Mouse (Mus musculus): ENCODE measurements around the gene Gnat1. TPM values are rescaled to one million over a fixed set of nuclear protein-coding genes. Genes with fewer than 3 reads are reported as not detected.
A peak's percentile ranks its signal among the peaks of the same experiment; 100 is the strongest.

The Gnat1 gene
- polyA plus RNA-seq, 1 experiment from 2014 or later, result 2.6 TPM

GRCm38 (mm10) chr9:107628721-107629410 is 50.6 kb downstream of the Gnat1 start:
- Histone ChIP-seq H3K4me3 (peak overlapping the region; percentile 2; the same call in 1 of the 2 replicates), H3K9ac (peak overlapping the region; percentile 68), H3K27me3 (no peaks in the 10 kb centered on the region), H3K4me2 (replicated peaks) (peak overlapping the region; percentile 99), H3K9me3 (replicated peaks) (no peaks in the 10 kb centered on the region), H3K4me1 (peaks cover 94% of the 10 kb centered on the region), H3K27ac (peak overlapping the region; percentile 97), H3K36me3 (peaks cover 18% of the 10 kb centered on the region; the same call in 1 of the 2 replicates)
- no peak for ATAC-seq (ENCODE audit: low FRiP score)
- WGBS, result 29% methylated on average over 14 of the region's 15 CpGs

- H3K27me3 ChIP-seq, result no peaks in the 10 kb centered on the region
- peaks cover 25% of the 10 kb centered on the region for H3K36me3 ChIP-seq
- peaks cover 82% of the 10 kb centered on the region for H3K4me1 ChIP-seq
- peak overlapping the region; percentile 7; the same call in 1 of the 2 replicates for H3K4me3 ChIP-seq
- H3K27ac ChIP-seq, result peak overlapping the region; percentile 97
- H3K4me2 ChIP-seq (replicated peaks), result peak overlapping the region; percentile 99
- WGBS, result 21% methylated on average over 20 of the region's 20 CpGs
- no peaks in the 10 kb centered on the region for H3K9me3 ChIP-seq (replicated peaks)
- H3K9ac ChIP-seq, result peak overlapping the region; percentile 68
- ATAC-seq (ENCODE audit: low FRiP score), result no peak
Observed at GRCm38 (mm10) chr9:107627387-107628255, 51.9 kb downstream of the Gnat1 start.

GRCm38 (mm10) chr9:107626844-107627277 is 52.7 kb downstream of the Gnat1 start:
- H3K4me2 ChIP-seq (replicated peaks), result peak overlapping the region; percentile 99
- H3K9me3 ChIP-seq (replicated peaks), result no peaks in the 10 kb centered on the region
- peak; percentile 72 for ATAC-seq (ENCODE audit: low FRiP score)
- peaks cover 74% of the 10 kb centered on the region for H3K4me1 ChIP-seq
- H3K4me3 ChIP-seq, result peak overlapping the region; percentile 3; the same call in 1 of the 2 replicates
- peak overlapping the region; percentile 68 for H3K9ac ChIP-seq
- H3K36me3 ChIP-seq, result peaks cover 32% of the 10 kb centered on the region
- H3K27ac ChIP-seq, result peak overlapping the region; percentile 97
- WGBS, result 0% methylated on average over 2 of the region's 2 CpGs
- H3K27me3 ChIP-seq, result no peaks in the 10 kb centered on the region

GRCm38 (mm10) chr9:107626158-107626843 is 53.2 kb downstream of the Gnat1 start:
- Histone ChIP-seq H3K9ac (peak overlapping the region; percentile 68), H3K36me3 (peaks cover 33% of the 10 kb centered on the region), H3K4me1 (peaks cover 69% of the 10 kb centered on the region), H3K4me3 (peak overlapping the region; percentile 3; the same call in 1 of the 2 replicates), H3K4me2 (replicated peaks) (peak overlapping the region; percentile 99), H3K27ac (peak overlapping the region; percentile 97), H3K27me3 (no peaks in the 10 kb centered on the region), H3K9me3 (replicated peaks) (no peaks in the 10 kb centered on the region)
- WGBS, result 31% methylated on average over 14 of the region's 15 CpGs
- ATAC-seq (ENCODE audit: low FRiP score), result peak; percentile 45

- H3K4me3 ChIP-seq, result no peak overlapping the region
- no peak overlapping the region for H3K4me2 ChIP-seq (replicated peaks)
- H3K9ac ChIP-seq, result peak overlapping the region; percentile 68
- H3K27ac ChIP-seq, result peak overlapping the region; percentile 97
- no peak for ATAC-seq (ENCODE audit: low FRiP score)
- no peaks in the 10 kb centered on the region for H3K27me3 ChIP-seq
- peaks cover 61% of the 10 kb centered on the region for H3K4me1 ChIP-seq
- WGBS, result 89% methylated on average over 12 of the region's 12 CpGs
- peaks cover 35% of the 10 kb centered on the region for H3K36me3 ChIP-seq
- H3K9me3 ChIP-seq (replicated peaks), result no peaks in the 10 kb centered on the region
Observed at GRCm38 (mm10) chr9:107625351-107626128, 54.0 kb downstream of the Gnat1 start.

GRCm38 (mm10) chr9:107624951-107625350 is 54.6 kb downstream of the Gnat1 start:
- H3K27me3 ChIP-seq, result no peaks in the 10 kb centered on the region
- no peak overlapping the region for H3K4me2 ChIP-seq (replicated peaks)
- H3K36me3 ChIP-seq, result peaks cover 41% of the 10 kb centered on the region
- ATAC-seq (ENCODE audit: low FRiP score), result no peak
- H3K9me3 ChIP-seq (replicated peaks), result no peaks in the 10 kb centered on the region
- H3K4me3 ChIP-seq, result no peak overlapping the region
- H3K4me1 ChIP-seq, result peaks cover 56% of the 10 kb centered on the region
- peak overlapping the region; percentile 33; the same call in 1 of the 2 replicates for H3K9ac ChIP-seq
- 80% methylated on average over 3 of the region's 3 CpGs for WGBS
- H3K27ac ChIP-seq, result peak overlapping the region; percentile 23

GRCm38 (mm10) chr9:107624539-107624938 is 55.0 kb downstream of the Gnat1 start:
- peaks cover 45% of the 10 kb centered on the region for H3K36me3 ChIP-seq
- H3K27me3 ChIP-seq, result no peaks in the 10 kb centered on the region
- peaks cover 56% of the 10 kb centered on the region for H3K4me1 ChIP-seq
- H3K4me2 ChIP-seq (replicated peaks), result no peak overlapping the region
- 74% methylated on average over 5 of the region's 5 CpGs for WGBS
- H3K9ac ChIP-seq, result peak overlapping the region; percentile 38; the same call in 1 of the 2 replicates
- no peak for ATAC-seq (ENCODE audit: low FRiP score)
- no peak overlapping the region for H3K4me3 ChIP-seq
- no peaks in the 10 kb centered on the region for H3K9me3 ChIP-seq (replicated peaks)
- H3K27ac ChIP-seq, result peak overlapping the region; percentile 23; the same call in 1 of the 2 replicates

Other genes starting within 250 kb of the Gnat1 start
- 48.1 and 50.4 TPM in 2 replicates for gene Tmem115, start 145.8 kb downstream of the Gnat1 start, polyA plus RNA-seq (2016; fragmentation: Nextera tagmentation; extraction: Ambion mirVana)
- gene Cyb561d2, start 137.5 kb downstream of the Gnat1 start, polyA plus RNA-seq (2016; fragmentation: Nextera tagmentation; extraction: Ambion mirVana), result 21.9 and 22.6 TPM in 2 replicates
- 47.5 and 50.5 TPM in 2 replicates for gene Nprl2, start 137.5 kb downstream of the Gnat1 start, polyA plus RNA-seq (2016; fragmentation: Nextera tagmentation; extraction: Ambion mirVana)
- 3.6 and 4.3 TPM in 2 replicates for gene Zmynd10, start 132.4 kb downstream of the Gnat1 start, polyA plus RNA-seq (2016; fragmentation: Nextera tagmentation; extraction: Ambion mirVana)
- 37.3 and 39.9 TPM in 2 replicates for gene Rassf1, start 128.2 kb downstream of the Gnat1 start, polyA plus RNA-seq (2016; fragmentation: Nextera tagmentation; extraction: Ambion mirVana)
- gene Tusc2, start 116.5 kb downstream of the Gnat1 start, polyA plus RNA-seq (2016; fragmentation: Nextera tagmentation; extraction: Ambion mirVana), result 84.8 and 87.0 TPM in 2 replicates
- 105 and 109 TPM in 2 replicates for gene Hyal2, start 111.8 kb downstream of the Gnat1 start, polyA plus RNA-seq (2016; fragmentation: Nextera tagmentation; extraction: Ambion mirVana)
- gene Hyal1, start 102.8 kb downstream of the Gnat1 start, polyA plus RNA-seq (2016; fragmentation: Nextera tagmentation; extraction: Ambion mirVana), result 8.1 and 9.6 TPM in 2 replicates
- 13.5 and 15.0 TPM in 2 replicates for gene Naa80, start 100.8 kb downstream of the Gnat1 start, polyA plus RNA-seq (2016; fragmentation: Nextera tagmentation; extraction: Ambion mirVana)
- 1.2 and 1.4 TPM in 2 replicates for gene Hyal3, start 98.9 kb downstream of the Gnat1 start, polyA plus RNA-seq (2016; fragmentation: Nextera tagmentation; extraction: Ambion mirVana)
- 19.5 and 21.9 TPM in 2 replicates for gene Ifrd2, start 92.1 kb downstream of the Gnat1 start, polyA plus RNA-seq (2016; fragmentation: Nextera tagmentation; extraction: Ambion mirVana)
- 5.1 TPM in 2 replicates for gene Sema3b, start 70.5 kb downstream of the Gnat1 start, polyA plus RNA-seq (2016; fragmentation: Nextera tagmentation; extraction: Ambion mirVana)
- 516 and 531 TPM in 2 replicates for gene Gnai2, start 44.3 kb downstream of the Gnat1 start, polyA plus RNA-seq (2016; fragmentation: Nextera tagmentation; extraction: Ambion mirVana)
- gene Slc38a3, start 10.2 kb downstream of the Gnat1 start, polyA plus RNA-seq (2016; fragmentation: Nextera tagmentation; extraction: Ambion mirVana), result 12.5 and 12.9 TPM in 2 replicates
- 26.8 and 28.3 TPM in 2 replicates for gene Sema3f, start 30.8 kb upstream of the Gnat1 start, polyA plus RNA-seq (2016; fragmentation: Nextera tagmentation; extraction: Ambion mirVana)
- gene Rbm5, start 91.3 kb upstream of the Gnat1 start, polyA plus RNA-seq (2016; fragmentation: Nextera tagmentation; extraction: Ambion mirVana), result 260 and 271 TPM in 2 replicates
- 125 and 135 TPM in 2 replicates for gene Rbm6, start 193.5 kb upstream of the Gnat1 start, polyA plus RNA-seq (2016; fragmentation: Nextera tagmentation; extraction: Ambion mirVana)
- 17.1 and 20.1 TPM in 2 replicates for gene Mon1a, start 208.4 kb upstream of the Gnat1 start, polyA plus RNA-seq (2016; fragmentation: Nextera tagmentation; extraction: Ambion mirVana)
- gene Mst1r, start 227.2 kb upstream of the Gnat1 start, polyA plus RNA-seq (2016; fragmentation: Nextera tagmentation; extraction: Ambion mirVana), result 2.0 and 2.3 TPM in 2 replicates
- gene Actl11, start 248.8 kb upstream of the Gnat1 start, polyA plus RNA-seq (2016; fragmentation: Nextera tagmentation; extraction: Ambion mirVana), result not detected in 2 replicates

Data from hindbrain, embryonic 12.5 days (tissue).